Mouse (Mus musculus): ENCODE measurements at regions not wholly inside any gene's neighbourhood (a gene's known extent, or its start where the extent isn't known, plus 50 kb on each side); places are given as distances from the start of the nearest gene placed in this dataset.

- Histone ChIP-seq H3K79me2 (replicated peaks; ENCODE audit: control insufficient read depth, extremely low read depth, insufficient read depth, poor library complexity, severe bottlenecking) (no peaks in the 10 kb centered on the region), H3K36me3 (replicated peaks in 1 of 2; ENCODE audit: control insufficient read depth in 1 of 2, insufficient read depth in 1 of 2, low read length in 1 of 2) (no peaks in the 10 kb centered on the region), H3K9me3 (replicated peaks; ENCODE audit: low read length) (peaks cover under 1% of the 10 kb centered on the region), H3K27me3 (replicated peaks) (no peaks in the 10 kb centered on the region), H3K4me2 (ENCODE audit: insufficient read depth, low read depth, poor library complexity, severe bottlenecking) (no peak overlapping the region), H3K9ac (ENCODE audit: insufficient read depth, low read depth) (no peak overlapping the region), H3K4me1 (ENCODE audit: control insufficient read depth in 1 of 2, insufficient read depth in 2 of 2) (peaks cover 3 to 13% of the 10 kb centered on the region in 2 experiments; a peak in 3 of 4 replicates), H3K4me3 (replicated peaks in 1 of 3; ENCODE audit: low read depth in 2 of 3, low read length in 2 of 3, poor library complexity in 1 of 3) (no peak overlapping the region), H3K27ac (ENCODE audit: insufficient read depth, low read depth) (no peak overlapping the region)
- dilution Hi-C loops (cut with MboI; ENCODE audit: extremely low pct_ligation_motif_present, extremely low pct_unique_long_range_greater_than_20kb, low sequenced_read_pairs) (no loop called here), in situ Hi-C loops (cut with MboI; ENCODE audit: low pct_ligation_motif_present, low pct_unique_long_range_greater_than_20kb, low sequenced_read_pairs) (loop anchor here (5.0 kb wide), 1 partner anchor 219 kb away; no protein-coding TSS in a partner anchor)
- TF ChIP-seq ZKSCAN1 (IDR thresholded peaks at IDR 0.05; ENCODE audit: borderline replicate concordance, low read depth, low read length) (no peak), ETS1 (conservative IDR thresholded peaks at IDR 0.05; ENCODE audit: low read depth, low read length) (no peak), MYC (IDR thresholded peaks at IDR 0.05; ENCODE audit: low read depth, low read length) (no peak), CHD1 (IDR thresholded peaks at IDR 0.05; ENCODE audit: low read depth, low read length) (no peak), CTCF (conservative IDR thresholded peaks at IDR 0.05 in 1 of 2, IDR thresholded peaks at IDR 0.05 in 1 of 2; ENCODE audit: low read depth in 2 of 2, low read length in 2 of 2) (no peak)
- DNase-seq (ENCODE audit: extremely low read depth), result no peak
Measured at GRCm38 (mm10) chr10:96392836-96393235, 224.0 kb upstream of the Btg1 start.

DNA sequence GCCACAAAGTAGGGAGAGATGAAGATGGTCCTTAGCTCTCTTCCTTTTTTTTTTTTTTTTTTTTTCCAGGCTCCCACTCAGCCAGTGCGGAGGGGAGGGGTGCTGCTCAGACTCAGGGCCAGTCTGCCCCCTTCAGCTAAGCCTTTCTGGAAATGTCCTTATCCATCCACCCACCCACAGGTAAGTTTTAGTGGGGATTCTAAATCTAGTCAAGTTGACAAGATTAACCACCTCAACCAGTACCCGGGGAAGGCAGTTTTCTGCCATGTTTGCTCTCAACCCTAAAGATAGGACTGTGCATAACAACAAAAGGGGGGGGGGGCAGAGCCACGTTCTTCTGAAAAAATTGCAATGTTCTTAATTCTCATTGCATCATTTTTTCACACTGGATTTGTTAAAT lies 222.6 kb upstream of the Btg1 start:
- H3K36me3 ChIP-seq (replicated peaks in 1 of 2; ENCODE audit: control insufficient read depth in 1 of 2, insufficient read depth in 1 of 2, low read length in 1 of 2), result no peaks in the 10 kb centered on the region
- no peak overlapping the region for H3K4me3 ChIP-seq (replicated peaks in 1 of 3; ENCODE audit: low read depth in 2 of 3, low read length in 2 of 3, poor library complexity in 1 of 3)
- TF ChIP-seq ETS1 (conservative IDR thresholded peaks at IDR 0.05; ENCODE audit: low read depth, low read length), result no peak
- no peak for TF ChIP-seq MXI1 (IDR thresholded peaks at IDR 0.05; ENCODE audit: low read depth, low read length)
- no peak for TF ChIP-seq JUND (conservative IDR thresholded peaks at IDR 0.05; ENCODE audit: low read depth, low read length)
- TF ChIP-seq POLR2AphosphoS2 (IDR thresholded peaks at IDR 0.05; ENCODE audit: low read depth, low read length), result no peak
- no peak for TF ChIP-seq CTCF (conservative IDR thresholded peaks at IDR 0.05 in 1 of 2, IDR thresholded peaks at IDR 0.05 in 1 of 2; ENCODE audit: low read depth in 2 of 2, low read length in 2 of 2)
- TF ChIP-seq E2F4 (IDR thresholded peaks at IDR 0.05; ENCODE audit: insufficient replicate concordance, low read depth, low read length), result no peak
- no peak for TF ChIP-seq GABPA (IDR thresholded peaks at IDR 0.05; ENCODE audit: insufficient replicate concordance, low read depth, low read length)
- TF ChIP-seq IRF4 (IDR thresholded peaks at IDR 0.05; ENCODE audit: low read depth, low read length), result no peak
- TF ChIP-seq RAD21 (IDR thresholded peaks at IDR 0.05; ENCODE audit: low read depth, low read length), result no peak
- no peak for TF ChIP-seq HCFC1 (IDR thresholded peaks at IDR 0.05; ENCODE audit: low read depth, low read length)
- no peaks in the 10 kb centered on the region for H3K9me3 ChIP-seq (replicated peaks; ENCODE audit: low read length)
- no peak overlapping the region for H3K4me2 ChIP-seq (ENCODE audit: insufficient read depth, low read depth, poor library complexity, severe bottlenecking)
- in situ Hi-C loops (cut with MboI; ENCODE audit: low pct_ligation_motif_present, low pct_unique_long_range_greater_than_20kb, low sequenced_read_pairs) (loop anchor here (5.0 kb wide), 1 partner anchor 218 kb away; no protein-coding TSS in a partner anchor), dilution Hi-C loops (cut with MboI; ENCODE audit: extremely low pct_ligation_motif_present, extremely low pct_unique_long_range_greater_than_20kb, low sequenced_read_pairs) (no loop called here)
- no peak for DNase-seq (ENCODE audit: extremely low read depth)
- H3K9ac ChIP-seq (ENCODE audit: insufficient read depth, low read depth), result no peak overlapping the region
- H3K27ac ChIP-seq (ENCODE audit: insufficient read depth, low read depth), result no peak overlapping the region
- no peaks in the 10 kb centered on the region for H3K27me3 ChIP-seq (replicated peaks)
- peaks cover 5 to 26% of the 10 kb centered on the region in 2 experiments; a peak in 3 of 4 replicates for H3K4me1 ChIP-seq (ENCODE audit: control insufficient read depth in 1 of 2, insufficient read depth in 2 of 2)
- no peaks in the 10 kb centered on the region for H3K79me2 ChIP-seq (replicated peaks; ENCODE audit: control insufficient read depth, extremely low read depth, insufficient read depth, poor library complexity, severe bottlenecking)

DNA sequence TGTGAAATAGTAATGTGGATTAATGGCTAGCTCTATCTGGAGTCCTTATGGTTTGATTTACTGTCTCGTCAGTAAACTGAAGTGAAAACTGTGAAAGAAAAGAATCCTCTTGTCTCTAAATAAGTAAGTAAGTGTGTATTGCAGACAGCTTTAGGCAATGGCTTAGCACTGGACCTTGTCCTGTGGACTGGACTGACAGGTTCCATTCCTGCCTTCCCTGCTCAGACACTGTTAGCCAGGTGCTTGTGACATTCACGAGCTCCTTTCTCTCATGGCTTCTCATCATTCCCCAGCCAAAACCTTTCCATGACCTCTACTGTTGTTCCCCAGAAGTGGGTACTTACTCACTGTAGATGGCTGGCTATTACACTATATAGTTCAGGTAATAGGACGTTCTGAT lies 221.8 kb upstream of the Btg1 start:
- no peak overlapping the region for H3K27ac ChIP-seq (ENCODE audit: insufficient read depth, low read depth)
- dilution Hi-C loops (cut with MboI; ENCODE audit: extremely low pct_ligation_motif_present, extremely low pct_unique_long_range_greater_than_20kb, low sequenced_read_pairs), result no loop called here
- no peak for TF ChIP-seq MAZ (IDR thresholded peaks at IDR 0.05; ENCODE audit: low read depth, low read length)
- TF ChIP-seq SMC3 (IDR thresholded peaks at IDR 0.05; ENCODE audit: low read depth, low read length), result no peak
- TF ChIP-seq GABPA (IDR thresholded peaks at IDR 0.05; ENCODE audit: insufficient replicate concordance, low read depth, low read length), result no peak
- no peak for TF ChIP-seq MAFK (IDR thresholded peaks at IDR 0.05; ENCODE audit: insufficient replicate concordance, low read length)
- no peak for TF ChIP-seq MEF2A (IDR thresholded peaks at IDR 0.05; ENCODE audit: borderline replicate concordance, low read depth, low read length)
- no peak for TF ChIP-seq ZNF384 (IDR thresholded peaks at IDR 0.05; ENCODE audit: low read depth, low read length)
- no peak for TF ChIP-seq ETS1 (conservative IDR thresholded peaks at IDR 0.05; ENCODE audit: low read depth, low read length)
- TF ChIP-seq CHD1 (IDR thresholded peaks at IDR 0.05; ENCODE audit: low read depth, low read length), result no peak
- TF ChIP-seq ZC3H11A (IDR thresholded peaks at IDR 0.05; ENCODE audit: low read depth, low read length), result no peak
- TF ChIP-seq MXI1 (IDR thresholded peaks at IDR 0.05; ENCODE audit: low read depth, low read length), result no peak
- no peak for TF ChIP-seq CTCF (conservative IDR thresholded peaks at IDR 0.05 in 1 of 2, IDR thresholded peaks at IDR 0.05 in 1 of 2; ENCODE audit: low read depth in 2 of 2, low read length in 2 of 2)
- no peak for TF ChIP-seq CHD2 (IDR thresholded peaks at IDR 0.05; ENCODE audit: low read length)
- no peak overlapping the region for H3K9ac ChIP-seq (ENCODE audit: insufficient read depth, low read depth)
- no peak for DNase-seq (ENCODE audit: extremely low read depth)
- H3K4me2 ChIP-seq (ENCODE audit: insufficient read depth, low read depth, poor library complexity, severe bottlenecking), result no peak overlapping the region
- H3K27me3 ChIP-seq (replicated peaks), result no peaks in the 10 kb centered on the region
- peaks cover 8 to 32% of the 10 kb centered on the region in 2 experiments; a peak in 3 of 4 replicates for H3K4me1 ChIP-seq (ENCODE audit: control insufficient read depth in 1 of 2, insufficient read depth in 2 of 2)
- H3K9me3 ChIP-seq (replicated peaks; ENCODE audit: low read length), result no peaks in the 10 kb centered on the region
- no peaks in the 10 kb centered on the region for H3K36me3 ChIP-seq (replicated peaks in 1 of 2; ENCODE audit: control insufficient read depth in 1 of 2, insufficient read depth in 1 of 2, low read length in 1 of 2)
- no peak overlapping the region for H3K4me3 ChIP-seq (replicated peaks in 1 of 3; ENCODE audit: low read depth in 2 of 3, low read length in 2 of 3, poor library complexity in 1 of 3)
- in situ Hi-C loops (cut with MboI; ENCODE audit: low pct_ligation_motif_present, low pct_unique_long_range_greater_than_20kb, low sequenced_read_pairs), result no loop called here
- no peaks in the 10 kb centered on the region for H3K79me2 ChIP-seq (replicated peaks; ENCODE audit: control insufficient read depth, extremely low read depth, insufficient read depth, poor library complexity, severe bottlenecking)

All from CH12.LX (cell line).